Mouse (Mus musculus): Measurements from ENCODE around the gene Cyp26c1.

Cyp26c1 gene

GRCm38 (mm10) chr19:37698273-37699160 is 13.1 kb downstream of the Cyp26c1 start:
- DNase-seq (ENCODE audit: low read depth, low spot score) = no peak

- DNase-seq (ENCODE audit: low read depth, low spot score) = no peak
Observed at GRCm38 (mm10) chr19:37699711-37700110, 14.3 kb downstream of the Cyp26c1 start.

GRCm38 (mm10) chr19:37702377-37703076 is 17.1 kb downstream of the Cyp26c1 start:
- no peak for DNase-seq (ENCODE audit: low read depth, low spot score)

- DNase-seq (ENCODE audit: low read depth, low spot score) = peak; percentile 60
Observed at GRCm38 (mm10) chr19:37703902-37704509, 18.6 kb downstream of the Cyp26c1 start.

- DNase-seq (ENCODE audit: low read depth, low spot score) = no peak
Observed at GRCm38 (mm10) chr19:37705722-37706121, 20.3 kb downstream of the Cyp26c1 start.

GRCm38 (mm10) chr19:37714681-37715080 is 29.3 kb downstream of the Cyp26c1 start:
- DNase-seq (ENCODE audit: low read depth, low spot score) = no peak

- DNase-seq (ENCODE audit: low read depth, low spot score) = no peak
Observed at GRCm38 (mm10) chr19:37715980-37716379, 30.6 kb downstream of the Cyp26c1 start.

GRCm38 (mm10) chr19:37716524-37717175 is 31.3 kb downstream of the Cyp26c1 start:
- no peak for DNase-seq (ENCODE audit: low read depth, low spot score)

GRCm38 (mm10) chr19:37719166-37719565 is 33.8 kb downstream of the Cyp26c1 start:
- no peak for DNase-seq (ENCODE audit: low read depth, low spot score)

GRCm38 (mm10) chr19:37724591-37724990 is 39.2 kb downstream of the Cyp26c1 start:
- DNase-seq (ENCODE audit: low read depth, low spot score) = no peak

- DNase-seq (ENCODE audit: low read depth, low spot score) = no peak
Observed at GRCm38 (mm10) chr19:37726585-37726984, 41.2 kb downstream of the Cyp26c1 start.

GRCm38 (mm10) chr19:37727366-37727765 is 42.0 kb downstream of the Cyp26c1 start:
- DNase-seq (ENCODE audit: low read depth, low spot score) = no peak

GRCm38 (mm10) chr19:37735426-37735825 is 50.0 kb downstream of the Cyp26c1 start:
- no peak for DNase-seq (ENCODE audit: low read depth, low spot score)

GRCm38 (mm10) chr19:37738575-37738974 is 53.2 kb downstream of the Cyp26c1 start:
- no peak for DNase-seq (ENCODE audit: low read depth, low spot score)

- DNase-seq (ENCODE audit: low read depth, low spot score) = no peak
Observed at GRCm38 (mm10) chr19:37740043-37740442, 54.7 kb downstream of the Cyp26c1 start.
